Mouse (Mus musculus) retina, postnatal 1 day (tissue): ENCODE data around the gene Nono.
A peak's percentile ranks its signal among the peaks of the same experiment; 100 is the strongest.

Experiments used
- DNase-seq: peaks from one replicate; pipeline ENCODE4 v3.0.0-alpha.2; 2012

The Nono gene

GRCm38 (mm10) chrX:101486487-101487152, 57.5 kb downstream of the Nono start:
- DNase-seq = peak; percentile 69
